Mouse (Mus musculus) limb, embryonic 10.5 days (tissue): ENCODE data around the gene Zfp185. TPM values are rescaled to one million over a fixed set of nuclear protein-coding genes. Genes with fewer than 3 reads are reported as not detected.
A peak's percentile ranks its signal among the peaks of the same experiment; 100 is the strongest.
"Not testable (repeated sequence)": the region's sequence is repeated elsewhere in the genome, so short reads cannot be mapped to it uniquely, and the experiment has no call there.

Experiments
- DNase-seq: peaks from one replicate; pipeline ENCODE4 v3.0.0-alpha.2; 2017; ENCODE audit warnings: low spot score
- H3K27ac ChIP-seq: fragments of 300-500 bp; sonication (generic); 2 replicates; pipeline ENCODE4 v1.5.1; 2016; ENCODE audit warnings: mild to moderate bottlenecking
- H3K27me3 ChIP-seq: fragments of 300-500 bp; sonication (generic); 2 replicates; pipeline ENCODE4 v1.6.1; 2016; ENCODE audit warnings: low read depth, mild to moderate bottlenecking; ENCODE audit not compliant: poor library complexity, severe bottlenecking
- H3K36me3 ChIP-seq: fragments of 300-500 bp; sonication (generic); 2 replicates; pipeline ENCODE4 v1.6.1; 2016; ENCODE audit warnings: mild to moderate bottlenecking, moderate library complexity
- H3K4me1 ChIP-seq: fragments of 300-500 bp; sonication (generic); 2 replicates; pipeline ENCODE4 v1.6.1; 2016
- H3K4me3 ChIP-seq: fragments of 300-500 bp; sonication (generic); 2 replicates; pipeline ENCODE4 v1.5.1; 2016; ENCODE audit warnings: mild to moderate bottlenecking, moderate library complexity
- H3K9me3 ChIP-seq: fragments of 300-500 bp; sonication (generic); replicated peaks from 2 replicates; pipeline ENCODE4 v1.6.1; 2016; ENCODE audit warnings: mild to moderate bottlenecking
- WGBS: fragments of 180-500 bp; shearing (Covaris S2); methylation state at CpG from one replicate; pipeline ENCODE4 v1.1.7; 2016; 5-methylcytosine and 5-hydroxymethylcytosine counted together
- microRNA counts: library from miRNA; unstranded; fragments of <30 nt; microRNA quantifications from one replicate; lab custom pipeline; 2017
- microRNA-seq: library from miRNA; unstranded; fragments of <30 nt; microRNA quantifications from one replicate; pipeline ENCODE4, GENCODE M21; 2017
- polyA plus RNA-seq: library from polyadenylated mRNA; unstranded; fragments of >200 nt; fragmentation: Nextera tagmentation; extraction: Ambion mirVana; gene quantifications from 2 replicates; pipeline ENCODE4 v1.2.1, GENCODE M21; 2016

Zfp185 gene
- polyA plus RNA-seq, 1 experiment from 2014 or later: 3.9 TPM

- H3K4me1 ChIP-seq, DNase-seq, H3K27ac ChIP-seq, H3K36me3 ChIP-seq, H3K9me3 ChIP-seq, H3K4me3 ChIP-seq: not testable (repeated sequence)
- H3K27me3 ChIP-seq: peaks cover 52% of the 10 kb centered on the region
- 60% methylated on average over 1 of the region's 5 CpGs for WGBS
These were observed 79.7 kb downstream of the Zfp185 start for GRCm38 (mm10) chrX:73066765-73067312.

MicroRNAs encoded within 50 kb of the gene (microRNA counts, 519-probe panel; counts per million panel counts)
- microRNA mmu-miR-2137 (lab: Ali Mortazavi, UCI): 684 counts per million, percentile 72 among the panel's probes with 10 or more counts

Small RNA genes within 50 kb of the gene (microRNA-seq; reads per million reads assigned to microRNA genes)
- 18.5 reads per million, percentile 28 among the genes with 10 or more reads in this experiment for gene Mir2137

Other genes with a start within 250 kb of the Zfp185 start
- 0.04 and 0.08 TPM in 2 replicates for gene Gabrq, start 162.2 kb upstream of the Zfp185 start, polyA plus RNA-seq
- gene Cetn2, start 68.9 kb upstream of the Zfp185 start, polyA plus RNA-seq: 74.9 and 80.1 TPM in 2 replicates
- 29.2 and 32.1 TPM in 2 replicates for gene Nsdhl, start 68.8 kb upstream of the Zfp185 start, polyA plus RNA-seq
- not detected in 2 replicates for gene Pnma5, start 49.8 kb downstream of the Zfp185 start, polyA plus RNA-seq
- 0.10 and 0.11 TPM in 2 replicates for gene Pnma3, start 77.4 kb downstream of the Zfp185 start, polyA plus RNA-seq
- 0.39 and 1.5 TPM in 2 replicates for gene Xlr4a, start 95.1 kb downstream of the Zfp185 start, polyA plus RNA-seq
- gene Xlr3a, start 109.8 kb downstream of the Zfp185 start, polyA plus RNA-seq: 2.1 and 2.5 TPM in 2 replicates
- not detected in 2 replicates for gene Gm14685, start 129.7 kb downstream of the Zfp185 start, polyA plus RNA-seq
- not detected in 2 replicates for gene Xlr5b, start 161.5 kb downstream of the Zfp185 start, polyA plus RNA-seq
- gene DXBay18, start 162.1 kb downstream of the Zfp185 start, polyA plus RNA-seq: not detected in 2 replicates
- not detected in 2 replicates for gene Spin2d, start 189.7 kb downstream of the Zfp185 start, polyA plus RNA-seq
- 9.5 and 11.9 TPM in 2 replicates for gene Xlr3b, start 204.9 kb downstream of the Zfp185 start, polyA plus RNA-seq
- 0.18 and 1.0 TPM in 2 replicates for gene Xlr4b, start 227.0 kb downstream of the Zfp185 start, polyA plus RNA-seq
- 6.4 and 8.2 TPM in 2 replicates for gene F8a, start 241.0 kb downstream of the Zfp185 start, polyA plus RNA-seq